Mouse (Mus musculus) urinary bladder, adult 2 months (tissue): ENCODE results near the gene Esx1. TPM values are rescaled to one million over a fixed set of nuclear protein-coding genes. Genes with fewer than 3 reads are reported as not detected.

Experiments used
- DNase-seq: peaks from one replicate; pipeline ENCODE4 v3.0.0; 2022; ENCODE audit warnings: low spot score
- polyA plus RNA-seq: library from polyadenylated mRNA; depleted of rRNA; stranded (reverse); fragments of >200 nt; gene quantifications from 2 replicates; pipeline ENCODE4 v1.2.3, GENCODE M21; 2012; rRNA removed

The Esx1 gene
- not detected in 2 replicates for polyA plus RNA-seq

DNA sequence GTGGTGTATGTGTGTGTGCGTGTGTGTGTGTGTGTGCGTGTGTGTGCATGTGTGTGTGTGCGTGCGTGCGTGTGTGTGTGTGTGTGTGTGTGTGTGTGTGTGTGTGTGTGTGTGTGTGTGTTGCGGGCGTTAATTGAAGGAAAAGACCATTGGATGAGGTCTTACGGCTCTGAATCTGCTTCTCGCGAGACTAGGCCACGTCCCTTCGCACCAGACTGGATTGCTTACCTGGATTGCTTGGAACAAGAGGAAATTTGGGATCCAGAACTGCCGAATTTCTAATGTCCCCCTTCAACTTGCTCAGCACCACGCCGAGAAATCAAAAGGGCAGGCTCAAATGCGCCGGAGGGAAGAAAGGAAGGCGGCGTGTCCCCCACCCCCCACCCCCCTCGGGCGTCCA lies at the start of gene Esx1:
TSS of gene Esx1 (minus strand) at position 366 of the 400 bp plus-strand sequence.
- DNase-seq = no peak

DNA sequence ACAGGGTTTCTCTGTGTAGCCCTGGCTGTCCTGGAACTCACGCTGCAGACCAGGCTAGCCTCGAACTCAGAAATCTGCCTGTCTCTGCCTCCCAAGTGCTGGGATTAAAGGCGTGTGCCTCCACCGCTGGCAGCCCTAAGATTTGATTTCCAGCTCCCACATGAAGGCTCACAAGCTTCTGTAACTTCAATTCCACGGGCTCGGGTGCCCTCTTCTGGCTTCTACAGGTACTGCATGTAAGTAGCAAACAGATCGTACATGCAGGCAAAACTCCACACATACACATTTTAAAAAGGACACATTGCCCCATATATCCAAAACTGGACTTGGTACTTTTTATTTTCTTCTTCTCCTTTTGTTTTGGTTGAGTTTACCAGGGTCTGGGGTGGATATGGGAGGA lies 48.1 kb upstream of the Esx1 start:
- DNase-seq = no peak

- DNase-seq = no peak
Observed at GRCm38 (mm10) chrX:137167658-137168057, 45.8 kb upstream of the Esx1 start.

- no peak for DNase-seq
Observed at GRCm38 (mm10) chrX:137165621-137166020, 43.7 kb upstream of the Esx1 start.

- no peak for DNase-seq
Observed at GRCm38 (mm10) chrX:137162700-137163099, 40.8 kb upstream of the Esx1 start.

GRCm38 (mm10) chrX:137160971-137161370 lies 39.1 kb upstream of the Esx1 start:
- DNase-seq = no peak

GRCm38 (mm10) chrX:137149050-137149449 lies 27.2 kb upstream of the Esx1 start:
- DNase-seq = no peak

DNA sequence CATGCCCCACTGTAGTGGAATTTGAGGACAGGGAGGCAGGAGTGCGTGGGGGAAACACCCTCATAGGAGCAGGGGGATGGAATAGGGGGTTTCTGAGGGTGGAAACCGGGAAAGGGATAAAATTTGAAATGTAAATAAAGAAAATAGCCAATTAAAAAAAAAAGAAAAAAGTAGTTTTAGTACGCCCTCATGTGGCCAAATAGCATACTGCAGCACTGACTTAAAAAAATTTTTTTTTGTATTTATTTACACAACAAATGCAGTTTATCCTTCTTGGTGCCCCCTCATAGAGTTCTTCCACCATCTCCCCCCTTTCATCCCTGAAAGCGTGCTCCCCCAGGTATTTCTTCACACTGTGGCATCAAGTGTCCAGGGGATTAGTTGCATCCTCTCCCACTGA lies 22.8 kb upstream of the Esx1 start:
- DNase-seq = no peak

GRCm38 (mm10) chrX:137143726-137144125 lies 21.8 kb upstream of the Esx1 start:
- DNase-seq = no peak

DNA sequence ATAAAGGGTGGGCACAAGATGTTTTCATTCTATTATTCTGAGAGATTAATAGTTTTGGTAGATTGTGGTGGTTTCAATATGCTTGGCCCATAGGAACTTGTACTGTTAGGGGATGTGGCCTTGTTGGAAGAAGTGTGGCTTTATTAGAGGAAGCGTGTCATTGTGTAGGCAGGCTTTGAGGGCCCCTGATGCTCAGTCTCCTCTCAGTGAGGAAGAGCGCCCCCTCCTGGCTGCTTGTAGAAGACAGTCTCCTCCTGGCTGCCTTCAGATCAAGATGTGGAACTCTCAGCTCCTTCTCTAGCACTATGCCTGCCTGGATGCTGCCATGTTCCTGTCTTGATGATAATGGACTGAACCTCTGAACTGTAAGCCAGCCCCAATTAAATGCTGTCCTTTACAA lies 20.7 kb upstream of the Esx1 start:
- no peak for DNase-seq

- DNase-seq = no peak
Observed at GRCm38 (mm10) chrX:137141669-137142068, 19.8 kb upstream of the Esx1 start.

DNA sequence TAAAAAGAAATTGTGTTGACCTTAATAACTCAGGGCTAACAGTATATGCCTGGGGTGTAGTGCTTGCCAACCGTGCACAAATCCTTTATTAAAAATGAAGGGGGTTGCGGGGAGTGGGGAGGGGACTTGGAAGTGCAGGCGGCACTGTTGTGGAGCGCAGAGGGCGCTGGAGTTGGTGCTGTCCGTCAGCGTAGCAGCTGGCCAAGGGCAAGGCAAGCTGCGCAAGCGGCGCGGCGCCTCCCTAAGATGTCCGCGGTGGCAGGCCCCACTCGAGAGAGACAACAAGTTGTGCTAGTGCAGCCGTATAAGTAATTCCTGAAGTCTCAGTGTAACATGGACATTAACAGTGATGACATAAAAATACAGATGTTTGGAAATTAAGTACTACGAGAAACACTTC lies 5.7 kb upstream of the Esx1 start:
- DNase-seq = no peak

- no peak for DNase-seq
Observed at GRCm38 (mm10) chrX:137119675-137120423, 2.0 kb downstream of the Esx1 start.

- no peak for DNase-seq
Observed at GRCm38 (mm10) chrX:137118097-137118746, 3.7 kb downstream of the Esx1 start.

GRCm38 (mm10) chrX:137106498-137106897 lies 15.4 kb downstream of the Esx1 start:
- no peak for DNase-seq

GRCm38 (mm10) chrX:137104531-137104930 lies 17.4 kb downstream of the Esx1 start:
- DNase-seq = no peak

Other genes starting within 250 kb of the Esx1 start
- gene H2bfm, start 194.8 kb downstream of the Esx1 start, polyA plus RNA-seq = not detected in 2 replicates
- gene Tmsb15b2, start 146.6 kb downstream of the Esx1 start, polyA plus RNA-seq = 2.7 and 3.7 TPM in 2 replicates
- gene Tmsb15l, start 145.2 kb downstream of the Esx1 start, polyA plus RNA-seq = 6.9 and 7.0 TPM in 2 replicates
- gene Tmsb15b1, start 145.2 kb downstream of the Esx1 start, polyA plus RNA-seq = 7.1 and 8.3 TPM in 2 replicates
- 1.3 and 1.5 TPM in 2 replicates for gene Zcchc18, start 128.9 kb downstream of the Esx1 start, polyA plus RNA-seq
- 5.9 and 6.8 TPM in 2 replicates for gene Slc25a53, start 83.8 kb downstream of the Esx1 start, polyA plus RNA-seq
- 2.7 and 3.2 TPM in 2 replicates for gene Fam199x, start 72.5 kb downstream of the Esx1 start, polyA plus RNA-seq